Mouse (Mus musculus) retina, adult 2 months (tissue): ENCODE results near the gene Zfp598.
"Not testable (repeated sequence)": the region's sequence is repeated elsewhere in the genome, so short reads cannot be mapped to it uniquely, and the experiment has no call there.

Source experiments
- DNase-seq: peaks from one replicate; pipeline ENCODE4 v3.0.0-alpha.2; 2012; ENCODE audit warnings: low read depth, low spot score

The Zfp598 gene

DNA sequence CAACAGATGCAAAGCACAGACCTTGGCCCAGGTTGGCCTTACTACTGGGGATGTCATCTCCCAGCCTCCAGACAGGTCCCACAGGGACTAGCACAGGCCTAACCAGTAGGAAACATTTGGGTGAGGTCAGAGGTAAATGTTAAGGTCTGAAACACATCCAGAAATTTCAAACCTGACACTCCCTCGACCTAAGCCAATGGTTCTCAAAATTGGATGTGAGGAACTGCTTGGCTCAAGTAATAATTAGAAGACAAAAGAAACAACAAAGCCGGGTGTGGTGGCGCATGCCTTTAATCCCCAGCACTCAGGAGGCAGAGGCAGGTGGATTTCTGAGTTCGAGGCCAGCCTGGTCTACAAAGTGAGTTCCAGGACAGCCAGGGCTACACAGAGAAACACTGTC lies 23.1 kb upstream of the Zfp598 start:
- DNase-seq: no peak

DNA sequence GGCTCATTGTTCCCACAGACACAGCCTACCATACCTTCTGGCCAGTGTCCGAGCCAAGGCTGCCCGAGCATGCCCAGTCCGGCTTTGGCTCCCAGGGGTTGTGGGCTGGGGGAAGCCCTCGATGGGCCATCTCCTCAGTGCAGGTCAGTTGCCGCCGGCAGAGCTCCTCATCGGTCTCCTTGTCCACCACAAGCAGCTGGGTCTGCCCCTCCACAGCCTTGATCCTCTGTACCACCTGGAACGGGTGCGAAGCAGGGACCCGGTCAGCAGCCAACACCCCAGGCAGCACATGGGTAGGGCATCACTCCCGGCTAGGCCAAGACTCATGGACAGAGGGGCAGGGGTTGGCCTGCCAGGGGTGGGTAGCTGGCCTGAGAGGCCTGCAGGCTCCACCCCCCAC lies 22.0 kb upstream of the Zfp598 start:
- DNase-seq: no peak

DNA sequence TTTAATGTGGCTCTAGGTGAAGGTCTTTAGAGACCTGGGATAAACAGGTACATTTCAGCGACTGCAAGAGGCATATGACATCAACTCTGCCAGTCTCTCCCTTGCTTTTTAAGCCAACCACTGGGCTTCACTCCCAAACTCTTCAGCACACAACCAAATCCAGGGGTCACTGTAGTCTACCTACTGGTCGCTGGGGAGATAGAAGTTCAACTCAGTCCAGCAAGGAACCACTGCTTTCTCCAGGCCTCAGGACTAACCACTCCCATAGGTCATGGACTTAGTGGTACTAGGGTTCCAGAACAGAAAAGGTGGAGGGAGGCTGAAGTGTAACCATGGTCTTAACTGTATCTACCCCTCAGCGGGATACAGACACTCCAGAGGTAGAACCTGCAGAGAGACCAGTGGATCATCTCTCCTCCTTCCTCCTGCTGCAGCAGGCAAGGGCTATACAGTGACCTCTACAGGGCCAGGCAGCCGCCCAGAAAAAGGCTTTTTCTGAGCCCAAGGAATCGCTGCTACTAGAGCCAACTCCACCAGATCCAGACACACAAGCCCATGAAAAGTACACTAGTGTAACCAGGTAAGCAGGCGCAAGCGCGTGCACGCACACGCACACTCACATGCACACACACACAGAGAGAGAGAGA lies 20.6 kb upstream of the Zfp598 start:
- no peak for DNase-seq

DNA sequence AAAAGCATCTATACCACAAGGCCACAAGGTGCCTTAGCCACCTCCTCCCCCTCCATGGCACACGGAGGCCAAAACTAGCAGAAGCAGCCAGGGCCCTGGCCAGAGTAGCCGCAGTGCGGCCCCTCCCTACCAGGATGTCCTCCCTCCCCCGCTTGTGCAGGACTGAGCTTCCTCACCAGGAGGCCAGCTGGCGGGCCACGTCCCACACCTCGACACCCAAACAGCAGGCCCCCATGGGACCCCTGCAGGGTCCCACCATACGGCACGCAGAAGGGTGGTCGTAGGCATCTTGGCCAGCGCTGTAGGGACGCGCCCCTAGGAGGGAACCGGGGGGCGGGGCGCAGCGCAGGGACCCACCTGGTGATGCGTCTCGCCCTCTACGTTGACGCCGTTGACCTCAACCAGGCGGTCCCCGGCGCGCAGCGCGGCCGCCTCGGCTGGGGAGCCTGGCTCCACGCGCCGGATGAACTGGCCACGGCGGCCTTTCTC lies 19.9 kb upstream of the Zfp598 start:
- DNase-seq: no peak

DNA sequence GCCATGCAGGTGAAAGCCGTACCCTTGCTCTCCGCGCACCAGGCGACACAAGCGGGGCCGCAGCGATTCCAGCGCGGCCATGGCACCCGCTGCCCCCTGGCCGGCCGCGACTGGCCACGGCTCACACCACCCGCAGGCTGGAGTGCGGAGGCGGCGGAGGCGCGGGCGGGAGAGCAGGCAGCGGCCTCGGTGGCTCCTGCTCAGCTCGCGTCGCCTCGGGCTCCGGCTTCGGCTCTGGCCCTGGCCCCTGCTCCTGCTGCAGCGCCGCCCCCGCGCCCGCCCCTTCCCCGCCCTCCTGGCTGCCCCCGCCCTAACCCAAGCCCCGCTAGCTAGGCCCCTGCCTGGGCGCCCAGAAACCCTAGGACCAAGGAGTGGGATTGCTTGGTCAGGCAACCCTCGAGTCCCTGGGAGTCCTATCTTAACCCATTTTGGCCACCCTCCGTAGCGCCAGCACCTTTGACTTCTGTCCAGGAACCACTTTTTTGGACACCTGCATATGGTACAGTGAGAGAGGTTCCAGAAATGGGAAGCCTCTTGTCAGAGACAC lies 19.3 kb upstream of the Zfp598 start, which contains the start of gene Slc9a3r2:
Gene Slc9a3r2, minus strand, starts transcription at position 258 of the 547 bp plus-strand sequence.
- DNase-seq: no peak

DNA sequence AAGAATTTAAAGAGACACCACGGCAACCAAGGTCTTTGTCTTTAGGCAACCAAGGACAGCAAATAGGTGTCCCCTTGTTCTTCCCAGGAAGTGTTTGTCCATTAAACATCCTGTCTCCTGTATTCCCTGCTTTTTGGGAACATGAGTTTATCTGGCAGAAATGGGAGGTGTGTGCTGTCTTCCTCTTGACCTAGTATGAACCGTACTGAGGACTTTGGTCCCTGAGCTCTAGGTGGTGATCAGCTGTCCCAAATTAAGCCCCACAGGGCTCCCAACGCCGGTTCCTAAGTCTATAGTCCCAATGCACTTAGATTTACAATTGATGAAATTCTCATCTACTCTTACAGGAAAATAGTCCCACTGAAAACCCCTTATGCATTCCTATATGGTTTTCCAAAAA lies 18.7 kb upstream of the Zfp598 start:
- no peak for DNase-seq

DNA sequence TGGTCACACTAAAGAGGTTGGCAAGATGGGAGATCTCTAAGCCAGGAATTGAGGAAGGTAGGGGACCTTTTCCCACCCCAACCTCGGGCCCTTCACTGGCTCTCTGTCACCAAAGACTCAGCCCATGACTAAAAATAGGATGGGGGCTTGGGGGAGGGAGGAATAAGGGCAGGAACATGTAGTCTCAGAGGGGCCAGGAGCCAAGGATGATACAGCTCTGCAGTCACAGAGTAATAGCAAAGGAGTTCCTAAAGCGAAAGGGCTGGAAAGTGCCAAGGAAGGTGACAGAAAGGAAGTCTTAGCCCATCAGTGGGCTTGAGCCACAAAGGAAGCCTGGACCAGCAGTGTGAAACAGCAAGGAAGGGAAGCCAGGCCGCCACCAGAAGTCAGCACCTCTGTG lies 17.7 kb upstream of the Zfp598 start:
- DNase-seq: no peak

DNA sequence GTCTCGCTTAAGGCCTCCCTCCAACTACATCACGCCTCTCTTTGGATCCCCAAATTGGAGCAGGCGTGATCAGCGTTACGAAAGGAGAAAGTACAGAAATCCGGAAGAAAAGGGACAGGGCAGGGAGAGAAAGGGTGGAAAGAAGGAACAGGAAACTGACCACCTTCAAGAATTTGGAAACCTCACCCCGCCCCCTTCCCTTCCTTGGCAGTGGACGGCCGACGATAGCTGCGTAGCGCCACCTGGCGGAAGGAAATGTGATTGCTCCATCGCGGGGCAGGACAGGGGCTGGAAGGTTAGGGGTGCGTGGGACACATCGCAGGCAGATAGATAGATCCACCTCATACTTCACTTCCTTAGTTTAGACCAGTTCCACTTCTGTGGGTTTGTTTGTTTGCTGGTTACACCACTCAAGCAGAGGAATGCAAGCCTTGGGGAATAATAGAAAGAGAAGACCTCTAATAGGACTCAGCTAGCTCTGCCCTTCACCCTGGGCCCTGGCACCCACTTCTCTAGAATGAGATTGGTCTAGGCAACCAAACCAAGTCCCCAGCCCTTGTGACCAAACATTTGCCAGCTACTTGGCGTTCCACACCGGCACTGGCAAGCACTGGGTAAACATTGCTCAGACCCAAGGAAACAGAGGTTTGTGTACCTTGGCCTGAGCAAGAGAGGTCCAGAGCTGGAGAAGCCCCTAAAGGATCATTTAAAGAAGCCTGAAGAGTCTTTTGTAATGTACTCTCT lies 15.3 kb upstream of the Zfp598 start:
- DNase-seq: peak; percentile 47

DNA sequence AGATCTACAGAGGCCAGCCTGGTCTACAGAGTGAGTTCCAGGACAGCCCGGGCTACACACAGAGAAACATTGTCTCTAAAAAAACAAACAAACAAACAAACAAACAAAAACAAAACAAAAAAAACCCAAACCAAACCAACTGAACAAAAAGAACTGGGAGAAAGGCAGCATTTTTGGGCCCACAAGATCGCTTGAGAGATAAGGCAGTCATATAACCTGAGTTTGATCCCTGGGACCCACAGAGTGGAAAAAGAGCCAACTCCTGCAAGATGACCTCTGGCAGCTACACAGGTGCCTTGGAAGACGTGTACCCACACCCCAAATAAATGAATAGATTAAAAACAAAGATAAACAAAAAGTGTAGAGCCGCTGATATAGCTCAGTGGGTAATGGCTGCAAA lies 14.5 kb upstream of the Zfp598 start:
- DNase-seq: no peak

DNA sequence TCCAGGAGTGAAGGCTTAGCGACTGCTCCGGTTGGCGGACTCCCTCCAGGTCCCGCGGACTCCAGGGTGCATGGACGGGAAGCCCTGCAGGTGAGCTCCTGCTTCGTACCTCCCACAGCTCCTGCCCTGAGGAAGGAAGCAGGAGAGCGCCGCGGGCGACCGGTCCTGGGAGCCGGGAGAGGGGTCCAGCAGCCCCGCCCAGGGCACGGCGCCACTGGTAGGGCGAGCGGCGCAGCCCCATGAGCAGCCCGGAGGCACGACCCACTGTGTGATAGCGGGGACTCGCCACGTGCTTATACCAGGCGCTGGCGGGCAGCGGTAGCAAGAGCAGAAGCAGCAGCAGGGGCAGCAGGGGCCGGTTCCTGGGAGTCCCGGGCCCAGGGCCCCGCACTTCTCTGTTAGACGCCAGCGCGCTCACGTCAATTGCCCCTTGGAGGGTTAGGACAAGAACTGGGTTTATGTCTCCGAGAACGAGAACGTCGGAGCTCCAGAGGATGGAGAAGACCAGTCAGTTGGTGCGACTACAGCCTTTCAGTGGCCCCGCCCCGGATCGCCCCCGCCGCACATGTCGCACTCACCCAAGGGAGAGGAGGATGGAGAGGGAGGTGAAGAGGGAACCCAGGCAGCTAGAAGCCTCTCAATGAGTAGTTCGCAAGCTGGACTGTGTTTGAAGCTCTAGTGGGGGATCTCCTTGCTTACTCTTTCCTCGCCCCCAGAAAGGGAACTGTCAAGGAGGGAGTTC lies 11.3 kb upstream of the Zfp598 start, which contains the start of gene Npw:
Gene Npw, minus strand, starts transcription at position 441 of the 742 bp plus-strand sequence.
- no peak for DNase-seq

DNA sequence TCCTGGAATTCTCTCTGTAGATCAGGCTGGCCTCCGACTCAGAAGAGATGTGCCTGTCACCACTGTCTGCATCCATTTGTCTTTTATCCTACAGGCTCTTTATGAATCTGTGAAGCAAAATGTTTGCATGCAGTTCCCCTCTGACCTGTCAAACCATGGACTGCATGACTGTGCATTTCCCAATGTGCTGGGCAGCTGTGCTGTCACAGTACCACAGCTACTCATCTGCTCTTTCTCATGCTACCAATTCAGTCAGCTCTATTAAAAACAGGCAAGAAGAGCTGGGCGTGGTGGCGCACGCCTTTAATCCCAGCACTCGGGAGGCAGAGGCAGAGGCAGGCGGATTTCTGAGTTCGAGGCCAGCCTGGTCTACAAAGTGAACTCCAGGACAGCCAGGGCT lies 2.5 kb upstream of the Zfp598 start:
- not testable (repeated sequence) for DNase-seq

DNA sequence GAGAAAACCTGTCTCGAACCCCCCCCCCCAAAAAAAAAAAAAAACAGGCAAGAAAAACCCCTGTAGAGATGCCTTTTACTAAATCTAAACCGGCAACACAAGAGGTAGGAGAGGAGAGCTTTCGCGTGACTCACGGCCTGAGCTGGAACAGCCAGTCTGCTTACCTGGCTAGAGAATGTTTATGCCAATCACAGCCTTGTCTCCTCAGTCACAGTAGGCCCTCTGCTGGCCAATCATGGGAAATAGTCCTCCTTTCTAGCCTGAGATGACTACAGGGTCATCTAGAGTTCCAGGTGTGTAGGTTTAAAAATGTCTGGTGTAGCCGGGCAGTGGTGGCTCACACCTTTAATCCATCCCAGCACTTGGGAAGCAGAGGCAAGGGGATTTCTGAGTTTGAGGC lies 2.1 kb upstream of the Zfp598 start:
- peak; percentile 54 for DNase-seq

DNA sequence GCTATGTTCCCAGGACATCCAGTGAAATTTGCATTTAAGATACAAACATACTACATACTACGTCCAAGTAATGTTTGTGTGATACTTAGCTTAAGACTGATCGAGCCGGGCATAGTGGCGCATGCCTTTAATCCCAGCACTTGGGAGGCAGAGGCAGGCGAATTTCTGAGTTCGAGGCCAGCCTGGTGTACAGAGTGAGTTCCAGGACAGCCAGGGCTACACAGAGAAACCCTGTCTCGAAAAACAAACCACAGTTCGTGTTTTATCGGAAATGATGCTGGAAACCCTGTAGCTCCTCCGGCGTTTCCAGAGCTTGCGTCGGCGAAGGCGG lies 308 bp upstream of the Zfp598 start:
- DNase-seq: not testable (repeated sequence)

DNA sequence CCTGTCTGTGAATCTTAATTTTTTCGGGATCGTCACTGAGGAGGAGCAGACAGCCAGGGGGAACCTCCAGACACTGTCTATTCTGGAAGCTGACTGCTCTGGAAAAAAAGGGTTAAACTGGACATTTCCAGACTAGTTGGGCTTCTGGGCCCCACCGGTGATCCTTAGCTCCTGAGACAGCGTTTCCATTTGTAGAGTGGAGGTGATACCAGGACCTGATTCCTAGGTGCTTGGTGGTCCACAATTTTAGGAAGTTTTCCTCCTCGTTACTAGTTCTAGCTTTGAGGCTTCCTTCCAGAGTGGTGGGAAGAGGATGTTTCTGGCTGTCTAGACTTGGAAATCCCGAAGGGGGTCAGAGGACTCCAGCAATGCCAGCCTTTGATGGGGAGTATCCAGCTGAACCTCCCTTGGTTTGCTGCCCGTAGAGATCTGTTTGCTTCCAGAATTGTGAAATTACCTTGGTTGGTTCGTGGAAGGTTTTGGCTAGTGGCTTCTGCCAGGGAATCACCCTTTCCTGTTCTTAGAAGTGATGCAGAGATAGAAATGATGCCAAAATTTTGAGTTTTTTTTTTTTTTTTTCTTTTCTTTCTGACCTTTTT lies 858 bp downstream of the Zfp598 start:
- DNase-seq: no peak

DNA sequence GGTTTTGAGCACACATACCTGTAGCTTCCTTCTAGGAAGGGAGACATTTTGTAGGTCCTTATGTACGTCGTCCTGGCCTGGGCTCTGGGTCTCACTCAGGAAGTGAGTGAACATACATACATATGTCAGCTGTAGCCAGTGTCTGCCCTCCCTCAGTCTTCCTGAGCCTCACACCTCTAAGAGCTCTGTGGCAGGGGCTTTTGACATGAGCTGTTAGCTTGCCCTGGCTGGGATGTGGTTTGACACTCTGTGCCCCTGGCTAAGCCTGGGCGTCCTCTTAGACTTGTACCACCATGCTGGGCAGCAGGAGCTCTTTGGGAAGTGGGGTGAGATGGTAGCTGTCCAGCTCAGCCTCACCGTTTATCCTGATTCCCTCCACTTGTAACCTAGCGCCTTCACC lies 1.9 kb downstream of the Zfp598 start:
- DNase-seq: no peak

DNA sequence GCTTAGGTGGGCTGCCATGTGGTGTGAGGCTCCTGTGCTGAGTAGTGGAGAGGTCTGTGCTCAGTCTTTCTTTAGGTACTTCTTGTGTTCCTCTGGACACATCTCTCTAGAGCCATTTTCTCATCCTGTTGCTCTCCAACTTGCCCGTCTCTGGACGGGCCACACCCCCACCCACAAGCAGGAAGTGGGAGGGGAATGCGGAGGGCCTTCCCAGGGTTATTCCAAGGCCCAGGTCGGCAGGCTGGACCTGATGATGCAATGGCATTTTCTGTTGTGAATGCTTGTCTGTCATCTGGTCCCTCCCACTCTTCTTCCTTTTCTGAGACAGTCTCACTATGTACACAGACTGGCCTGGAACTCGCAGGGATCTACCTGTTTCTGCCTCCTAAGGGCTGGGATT lies 2.7 kb downstream of the Zfp598 start:
- no peak for DNase-seq

DNA sequence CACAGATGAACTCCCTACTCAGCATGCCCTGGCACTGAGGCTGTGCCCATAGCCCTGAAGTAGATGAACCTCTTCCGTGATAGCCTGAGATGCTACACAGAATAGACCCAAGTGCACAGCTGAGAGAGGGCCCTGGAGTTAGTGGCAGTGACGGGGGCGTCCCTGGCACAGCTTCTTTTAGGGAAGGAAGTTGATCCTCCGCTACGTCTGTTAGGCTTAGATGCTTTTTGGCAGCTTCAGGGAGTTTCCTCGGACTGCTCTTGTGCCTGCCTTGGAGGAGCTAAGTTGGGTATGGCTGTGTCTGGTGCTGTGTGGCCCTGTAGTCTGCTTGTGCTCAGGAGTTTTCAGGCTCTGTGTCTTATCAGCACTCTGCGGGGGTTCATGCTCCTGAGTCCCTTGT lies 4.8 kb downstream of the Zfp598 start:
- DNase-seq: no peak

DNA sequence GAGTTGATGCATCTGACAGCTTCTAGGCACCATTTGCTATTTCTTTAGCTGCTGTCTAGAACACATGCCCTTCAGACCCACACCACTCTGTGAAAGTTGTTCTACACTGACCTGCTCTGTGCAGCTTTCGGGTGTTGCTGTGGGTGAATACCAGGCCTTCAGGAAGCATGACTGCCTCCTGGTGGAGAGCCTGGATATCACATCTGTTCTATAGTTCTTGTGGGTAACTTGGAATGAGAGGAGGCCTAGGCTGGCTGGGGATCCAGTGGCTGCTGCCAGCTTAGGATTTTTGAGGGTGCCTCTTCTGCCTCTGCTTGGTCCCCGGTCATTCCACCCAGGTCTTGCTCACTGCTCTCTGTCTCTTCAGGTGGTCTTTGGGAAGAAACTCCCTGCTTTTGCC lies 6.7 kb downstream of the Zfp598 start:
- DNase-seq: no peak

DNA sequence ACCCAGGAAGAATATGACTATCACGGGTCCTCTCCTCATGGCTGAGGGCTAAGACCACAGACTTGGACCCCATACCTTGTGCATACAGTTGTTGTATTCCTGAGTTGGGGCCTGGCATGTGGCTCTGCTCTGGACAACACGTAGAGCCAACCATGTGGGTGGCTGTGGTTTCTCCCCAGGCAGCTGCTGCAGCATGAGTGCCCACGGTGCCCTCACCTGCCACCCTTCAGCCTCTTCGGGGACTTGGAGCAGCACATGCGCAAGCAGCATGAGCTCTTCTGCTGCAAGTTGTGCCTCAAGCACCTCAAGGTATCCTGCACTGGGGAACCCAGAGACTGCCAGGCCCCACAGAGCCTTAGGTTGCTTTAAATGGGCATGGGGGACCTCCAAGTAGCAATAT lies 7.4 kb downstream of the Zfp598 start:
- DNase-seq: no peak

DNA sequence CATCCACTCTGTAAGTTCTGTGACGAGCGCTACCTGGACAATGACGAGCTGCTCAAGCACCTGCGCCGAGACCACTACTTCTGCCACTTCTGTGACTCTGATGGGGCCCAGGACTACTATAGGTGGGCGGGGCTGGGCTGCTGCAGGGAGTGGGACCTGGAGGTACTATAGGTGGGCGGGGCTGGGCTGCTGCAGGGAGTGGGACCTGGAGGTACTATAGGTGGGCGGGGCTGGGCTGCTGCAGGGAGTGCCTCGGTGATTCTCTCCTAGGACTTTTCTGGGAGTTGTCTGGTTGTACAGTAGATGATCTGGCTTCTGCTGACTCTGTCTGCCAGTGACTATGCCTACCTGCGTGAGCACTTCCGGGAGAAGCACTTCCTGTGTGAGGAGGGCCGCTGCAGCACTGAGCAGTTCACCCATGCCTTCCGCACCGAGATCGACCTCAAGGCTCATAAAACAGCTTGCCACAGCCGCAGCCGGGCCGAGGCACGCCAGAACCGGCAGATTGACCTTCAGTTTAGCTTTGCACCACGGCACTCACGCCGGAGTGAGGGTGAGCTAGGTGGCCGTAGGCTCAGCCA lies 8.1 kb downstream of the Zfp598 start:
- DNase-seq: no peak

DNA sequence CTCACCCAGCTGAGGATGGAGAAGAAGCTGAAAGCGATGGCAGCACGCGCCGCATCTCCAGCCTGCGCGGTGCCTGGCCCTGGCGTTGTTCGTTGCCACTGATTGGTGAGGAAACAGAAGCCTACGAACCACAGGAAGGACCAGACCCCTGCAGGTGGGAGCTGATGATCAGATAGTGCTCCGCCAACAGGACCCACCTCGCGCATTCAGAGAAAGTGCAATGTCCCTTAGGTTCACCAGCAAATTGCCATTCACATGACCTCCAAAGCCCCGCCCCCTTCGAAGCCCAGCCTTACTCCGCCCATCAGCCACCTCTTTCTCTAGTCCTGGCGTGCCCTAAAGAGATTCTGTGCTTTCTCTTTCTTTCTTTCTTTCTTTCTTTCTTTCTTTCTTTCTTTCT lies 17.0 kb downstream of the Zfp598 start:
- DNase-seq: no peak
